Mouse (Mus musculus): Measurements from ENCODE around the gene Cfap70. TPM values are rescaled to one million over a fixed set of nuclear protein-coding genes. Genes with fewer than 3 reads are reported as not detected.

The Cfap70 gene
- polyA plus RNA-seq, 1 experiment from 2014 or later: 0.96 TPM

GRCm38 (mm10) chr14:20378313-20379061 lies 73.5 kb downstream of the Cfap70 start:
- Histone ChIP-seq H3K4me1 (no peaks in the 10 kb centered on the region), H3K4me2 (no peak overlapping the region), H3K27ac (replicated peaks) (no peak overlapping the region), H3K36me3 (peaks cover 71% of the 10 kb centered on the region), H3K27me3 (replicated peaks) (no peaks in the 10 kb centered on the region), H3K9ac (replicated peaks) (no peak overlapping the region), H3K9me3 (replicated peaks) (no peaks in the 10 kb centered on the region), H3K4me3 (replicated peaks) (no peak overlapping the region)
- ATAC-seq (ENCODE audit: low FRiP score): no peak; the same call in 1 of the 2 replicates
- WGBS: 43% methylated on average over 13 of the region's 13 CpGs

GRCm38 (mm10) chr14:20377112-20377521 lies 74.9 kb downstream of the Cfap70 start:
- no peak overlapping the region for H3K4me2 ChIP-seq
- no peaks in the 10 kb centered on the region for H3K27me3 ChIP-seq (replicated peaks)
- no peak overlapping the region for H3K27ac ChIP-seq (replicated peaks)
- no peaks in the 10 kb centered on the region for H3K4me1 ChIP-seq
- 82% methylated on average over 4 of the region's 4 CpGs for WGBS
- H3K9ac ChIP-seq (replicated peaks): no peak overlapping the region
- peaks cover 69% of the 10 kb centered on the region for H3K36me3 ChIP-seq
- H3K4me3 ChIP-seq (replicated peaks): no peak overlapping the region
- no peaks in the 10 kb centered on the region for H3K9me3 ChIP-seq (replicated peaks)
- no peak for ATAC-seq (ENCODE audit: low FRiP score)

- H3K27ac ChIP-seq (replicated peaks): no peak overlapping the region
- no peak for ATAC-seq (ENCODE audit: low FRiP score)
- H3K9ac ChIP-seq (replicated peaks): no peak overlapping the region
- H3K9me3 ChIP-seq (replicated peaks): no peaks in the 10 kb centered on the region
- H3K4me1 ChIP-seq: no peaks in the 10 kb centered on the region
- WGBS: 93% methylated on average over 1 of the region's 1 CpGs
- no peak overlapping the region for H3K4me3 ChIP-seq (replicated peaks)
- H3K36me3 ChIP-seq: peaks cover 67% of the 10 kb centered on the region
- no peaks in the 10 kb centered on the region for H3K27me3 ChIP-seq (replicated peaks)
- H3K4me2 ChIP-seq: no peak overlapping the region
Measured at GRCm38 (mm10) chr14:20371854-20372253, 80.2 kb downstream of the Cfap70 start.

DNA sequence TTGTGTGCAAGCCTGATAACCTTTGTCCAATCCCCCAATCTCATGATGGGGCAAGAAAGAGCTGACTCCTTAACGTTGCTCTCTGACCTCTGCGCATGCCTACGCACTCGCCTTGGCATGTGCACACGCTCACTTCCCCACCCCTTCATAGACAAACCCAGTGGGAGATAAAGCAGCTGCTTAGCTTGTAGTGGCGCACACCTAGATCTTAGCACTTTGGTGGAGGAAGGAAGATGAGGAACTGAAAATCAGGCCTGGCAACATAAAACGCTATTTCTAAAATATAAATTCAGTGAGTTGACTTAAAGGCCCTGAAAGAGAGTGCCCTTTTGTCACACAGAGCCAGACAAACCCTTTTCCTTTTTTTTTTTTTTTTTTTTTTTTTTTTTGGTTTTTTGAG lies 81.2 kb downstream of the Cfap70 start:
- Histone ChIP-seq H3K4me1 (no peaks in the 10 kb centered on the region), H3K9ac (replicated peaks) (no peak overlapping the region), H3K36me3 (peaks cover 65% of the 10 kb centered on the region), H3K4me3 (replicated peaks) (no peak overlapping the region), H3K27ac (replicated peaks) (no peak overlapping the region), H3K27me3 (replicated peaks) (no peaks in the 10 kb centered on the region), H3K9me3 (replicated peaks) (no peaks in the 10 kb centered on the region), H3K4me2 (no peak overlapping the region)
- no peak for ATAC-seq (ENCODE audit: low FRiP score)
- WGBS: 91% methylated on average over 7 of the region's 7 CpGs

DNA sequence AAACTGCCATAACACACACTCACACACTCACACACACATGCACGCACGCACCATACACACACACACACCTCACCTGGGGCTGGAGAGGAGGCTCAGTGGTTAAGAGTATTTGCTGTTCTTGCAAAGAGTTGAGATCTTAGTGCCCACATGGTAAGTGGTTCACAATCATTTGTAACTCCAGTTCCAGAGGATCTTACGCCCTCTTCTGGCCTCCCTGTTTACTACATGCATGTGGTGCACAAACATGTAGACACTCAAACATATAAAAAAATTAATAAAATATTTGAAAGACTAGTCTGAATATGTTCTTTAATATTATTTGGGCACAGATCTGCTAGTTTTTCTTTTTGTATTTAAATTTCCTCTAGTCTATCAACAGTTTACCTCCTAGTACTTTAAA lies 83.8 kb downstream of the Cfap70 start:
- H3K9me3 ChIP-seq (replicated peaks): no peaks in the 10 kb centered on the region
- no peak overlapping the region for H3K4me2 ChIP-seq
- H3K4me3 ChIP-seq (replicated peaks): no peak overlapping the region
- no peak overlapping the region for H3K9ac ChIP-seq (replicated peaks)
- no peak overlapping the region for H3K27ac ChIP-seq (replicated peaks)
- ATAC-seq (ENCODE audit: low FRiP score): no peak
- H3K27me3 ChIP-seq (replicated peaks): no peaks in the 10 kb centered on the region
- 97% methylated on average over 3 of the region's 3 CpGs for WGBS
- peaks cover 69% of the 10 kb centered on the region for H3K36me3 ChIP-seq
- no peaks in the 10 kb centered on the region for H3K4me1 ChIP-seq

DNA sequence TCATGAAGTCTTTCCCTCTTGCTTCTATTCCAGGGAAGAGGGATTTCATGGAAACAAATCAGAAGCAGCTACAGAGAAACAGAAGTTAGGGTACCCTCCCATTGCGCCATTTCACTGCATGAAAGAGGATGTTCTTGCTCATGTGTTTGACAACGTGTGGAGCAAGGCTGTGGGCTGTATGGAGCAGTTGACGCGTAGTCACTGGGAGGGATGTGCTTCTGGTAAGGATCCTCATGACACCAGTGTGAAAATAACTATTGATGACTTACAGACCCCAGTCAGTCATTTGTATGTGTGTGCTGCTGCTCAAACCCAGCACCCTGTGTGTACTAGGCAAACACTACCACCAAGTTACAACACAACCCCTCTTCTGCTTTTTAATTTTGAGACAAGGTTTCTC lies 88.8 kb downstream of the Cfap70 start:
- Histone ChIP-seq H3K27me3 (replicated peaks) (no peaks in the 10 kb centered on the region), H3K27ac (replicated peaks) (no peak overlapping the region), H3K4me3 (replicated peaks) (no peak overlapping the region), H3K4me1 (no peaks in the 10 kb centered on the region), H3K36me3 (peaks cover 74% of the 10 kb centered on the region), H3K9me3 (replicated peaks) (no peaks in the 10 kb centered on the region), H3K9ac (replicated peaks) (no peak overlapping the region), H3K4me2 (no peak overlapping the region)
- WGBS: 95% methylated on average over 4 of the region's 4 CpGs
- no peak for ATAC-seq (ENCODE audit: low FRiP score)

- H3K9ac ChIP-seq (replicated peaks): peak within 1 kb of the TSS; percentile 96
- H3K27me3 ChIP-seq (replicated peaks): no peaks in the 10 kb centered on the region
- peak; percentile 99 for ATAC-seq (ENCODE audit: low FRiP score)
- H3K36me3 ChIP-seq: peaks cover 30% of the 10 kb centered on the region
- under 1% methylated on average over 41 of the region's 42 CpGs for WGBS
- H3K4me3 ChIP-seq (replicated peaks): peak within 1 kb of the TSS; percentile 93
- peak within 1 kb of the TSS; percentile 72 for H3K4me2 ChIP-seq
- peaks cover 34% of the 10 kb centered on the region for H3K4me1 ChIP-seq
- peak within 1 kb of the TSS; percentile 96 for H3K27ac ChIP-seq (replicated peaks)
- no peaks in the 10 kb centered on the region for H3K9me3 ChIP-seq (replicated peaks)
Measured at GRCm38 (mm10) chr14:20347991-20348541, 104.0 kb downstream of the Cfap70 start, which contains the start of the genes Ecd and Fam149b. Gene Ecd (minus strand): TSS chr14:20348121. Gene Fam149b (plus strand): TSS chr14:20348162.

DNA sequence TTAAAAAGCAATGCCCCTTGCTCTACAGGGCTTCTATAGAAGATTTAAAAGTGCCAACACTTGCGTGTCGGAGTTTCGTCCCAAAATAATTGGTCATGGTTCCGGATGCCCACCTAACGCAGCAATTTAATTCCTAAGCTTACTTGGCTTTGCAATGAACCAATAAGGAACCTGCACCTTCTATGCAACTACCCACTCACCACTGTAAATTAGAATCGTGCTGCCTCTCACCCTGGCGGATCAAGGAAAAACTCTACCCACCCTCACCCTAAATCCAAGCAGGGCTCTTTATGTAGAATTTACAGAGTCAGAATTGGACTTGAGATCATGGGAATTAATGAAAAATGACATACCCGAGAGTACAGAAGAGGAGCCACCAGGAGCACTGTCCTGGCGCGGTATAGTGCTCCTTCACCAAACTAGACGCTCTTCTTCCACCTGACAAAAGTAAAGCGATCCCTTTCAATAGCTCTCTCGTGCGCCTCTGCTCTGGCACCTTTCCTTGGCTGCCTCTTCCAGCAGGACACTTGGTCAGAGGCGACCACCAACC lies 104.5 kb downstream of the Cfap70 start:
- H3K4me2 ChIP-seq: peak overlapping the region; percentile 72
- H3K9me3 ChIP-seq (replicated peaks): no peaks in the 10 kb centered on the region
- H3K27me3 ChIP-seq (replicated peaks): no peaks in the 10 kb centered on the region
- 5% methylated on average over 15 of the region's 15 CpGs for WGBS
- peak; percentile 79 for ATAC-seq (ENCODE audit: low FRiP score)
- peak overlapping the region; percentile 74 for H3K9ac ChIP-seq (replicated peaks)
- peaks cover 34% of the 10 kb centered on the region for H3K4me1 ChIP-seq
- H3K27ac ChIP-seq (replicated peaks): peak overlapping the region; percentile 96
- peak overlapping the region; percentile 93 for H3K4me3 ChIP-seq (replicated peaks)
- peaks cover 28% of the 10 kb centered on the region for H3K36me3 ChIP-seq

DNA sequence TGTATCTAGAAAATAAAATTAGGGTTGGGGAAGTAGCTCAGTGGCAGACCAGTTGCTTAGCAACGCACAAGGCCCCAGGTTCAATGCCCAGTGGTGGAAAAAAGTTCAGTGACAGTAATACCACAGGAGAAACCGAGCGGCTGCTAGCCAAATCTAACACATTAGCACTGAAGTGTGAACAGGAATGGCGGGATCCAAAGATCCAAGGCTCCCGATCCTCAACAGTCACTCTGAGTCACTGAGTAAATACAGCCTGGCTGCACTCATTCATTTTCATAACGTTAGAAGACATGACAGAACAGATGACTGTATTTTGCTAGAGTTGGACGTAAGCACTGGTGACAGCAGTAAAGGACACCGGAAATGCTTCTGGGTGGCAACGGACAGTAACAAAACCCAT lies 106.1 kb downstream of the Cfap70 start:
- WGBS: 89% methylated on average over 9 of the region's 9 CpGs
- peaks cover 36% of the 10 kb centered on the region for H3K36me3 ChIP-seq
- no peaks in the 10 kb centered on the region for H3K27me3 ChIP-seq (replicated peaks)

More for the DNA sequence above, 106.1 kb downstream of the Cfap70 start:
- no peak overlapping the region for H3K27ac ChIP-seq (replicated peaks)
- no peaks in the 10 kb centered on the region for H3K9me3 ChIP-seq (replicated peaks)
- no peak for ATAC-seq (ENCODE audit: low FRiP score)
- no peak overlapping the region for H3K9ac ChIP-seq (replicated peaks)
- H3K4me1 ChIP-seq: peaks cover 34% of the 10 kb centered on the region
- no peak overlapping the region for H3K4me2 ChIP-seq
- H3K4me3 ChIP-seq (replicated peaks): no peak overlapping the region

Other genes with a start within 250 kb of the Cfap70 start
- 0.19 TPM in 1 of 2 replicates, not detected in the other for gene Kcnk16, start 183.0 kb downstream of the Cfap70 start, polyA plus RNA-seq (2015; fragmentation: Nextera tagmentation; extraction: Ambion mirVana)
- gene Nudt13, start 157.5 kb downstream of the Cfap70 start, polyA plus RNA-seq (2015; fragmentation: Nextera tagmentation; extraction: Ambion mirVana): 14.0 and 18.0 TPM in 2 replicates
- 48.4 and 51.3 TPM in 2 replicates for gene Ecd, start 104.1 kb downstream of the Cfap70 start, polyA plus RNA-seq (2015; fragmentation: Nextera tagmentation; extraction: Ambion mirVana)
- 40.8 and 41.2 TPM in 2 replicates for gene Fam149b, start 104.1 kb downstream of the Cfap70 start, polyA plus RNA-seq (2015; fragmentation: Nextera tagmentation; extraction: Ambion mirVana)
- gene Dnajc9, start 63.3 kb downstream of the Cfap70 start, polyA plus RNA-seq (2015; fragmentation: Nextera tagmentation; extraction: Ambion mirVana): 115 and 145 TPM in 2 replicates
- gene Mrps16, start 58.6 kb downstream of the Cfap70 start, polyA plus RNA-seq (2015; fragmentation: Nextera tagmentation; extraction: Ambion mirVana): 72.5 and 81.9 TPM in 2 replicates
- 18.0 and 29.8 TPM in 2 replicates for gene Anxa7, start 27.9 kb upstream of the Cfap70 start, polyA plus RNA-seq (2015; fragmentation: Nextera tagmentation; extraction: Ambion mirVana)
- gene Mss51, start 44.7 kb upstream of the Cfap70 start, polyA plus RNA-seq (2015; fragmentation: Nextera tagmentation; extraction: Ambion mirVana): 0.40 and 0.73 TPM in 2 replicates
- gene Ppp3cb, start 94.3 kb upstream of the Cfap70 start, polyA plus RNA-seq (2015; fragmentation: Nextera tagmentation; extraction: Ambion mirVana): 79.9 and 89.5 TPM in 2 replicates
- gene Usp54, start 188.8 kb upstream of the Cfap70 start, polyA plus RNA-seq (2015; fragmentation: Nextera tagmentation; extraction: Ambion mirVana): 9.1 and 9.7 TPM in 2 replicates
- gene Myoz1, start 204.3 kb upstream of the Cfap70 start, polyA plus RNA-seq (2015; fragmentation: Nextera tagmentation; extraction: Ambion mirVana): 1.1 and 2.5 TPM in 2 replicates
- 1.4 and 2.4 TPM in 2 replicates for gene Synpo2l, start 216.1 kb upstream of the Cfap70 start, polyA plus RNA-seq (2015; fragmentation: Nextera tagmentation; extraction: Ambion mirVana)
- gene Sec24c, start 222.1 kb upstream of the Cfap70 start, polyA plus RNA-seq (2015; fragmentation: Nextera tagmentation; extraction: Ambion mirVana): 84.3 and 87.4 TPM in 2 replicates
- 30.0 and 31.5 TPM in 2 replicates for gene Fut11, start 242.7 kb upstream of the Cfap70 start, polyA plus RNA-seq (2015; fragmentation: Nextera tagmentation; extraction: Ambion mirVana)